Mouse (Mus musculus): ENCODE results near the gene Cyp2c54. TPM values are rescaled to one million over a fixed set of nuclear protein-coding genes. Genes with fewer than 3 reads are reported as not detected.
"Not testable (repeated sequence)": the region's sequence is repeated elsewhere in the genome, so short reads cannot be mapped to it uniquely, and the experiment has no call there.

The Cyp2c54 gene
- not detected for total RNA-seq (2021)
- long read RNA-seq, result 0 reads

DNA sequence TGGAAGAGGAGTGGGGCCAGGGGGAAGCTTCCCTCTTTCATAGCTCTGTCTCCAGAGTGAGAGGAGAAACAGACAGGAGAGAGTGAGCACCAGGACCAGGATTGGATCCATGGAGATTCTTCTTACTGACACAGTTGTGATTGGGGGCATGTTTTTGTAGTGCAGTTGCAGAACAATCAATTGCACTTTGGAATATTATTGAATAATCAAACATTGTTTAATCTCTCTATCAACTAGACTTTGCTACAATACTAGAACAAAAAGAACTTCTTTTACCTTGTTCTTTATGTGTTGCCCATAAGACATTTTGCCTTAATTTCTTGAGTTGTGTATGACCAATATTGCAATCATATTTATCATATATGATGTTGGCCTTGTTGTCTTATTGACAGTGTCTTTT lies at the start of gene Cyp2c54:
TSS of gene Cyp2c54 (minus strand) at position 127 of the 400 bp plus-strand sequence.
- no peak for DNase-seq (ENCODE audit: low spot score in 2 of 2)

DNA sequence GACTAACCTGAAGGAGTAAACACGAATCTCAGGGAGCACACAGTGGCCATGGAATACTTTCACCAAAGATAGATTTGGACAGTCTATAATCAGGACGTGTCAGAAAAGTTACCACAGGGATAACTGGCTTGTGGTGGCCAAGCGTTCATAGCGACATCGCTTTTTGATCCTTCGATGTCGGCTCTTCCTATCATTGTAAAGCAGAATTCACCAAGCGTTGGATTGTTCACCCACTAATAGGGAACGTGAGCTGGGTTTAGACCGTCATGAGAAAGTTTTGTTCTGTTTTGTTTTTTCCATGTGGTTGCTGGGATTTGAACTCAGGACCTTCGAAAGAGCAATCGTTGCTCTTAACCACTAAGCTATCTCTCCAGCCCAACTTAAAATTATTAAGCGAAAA lies 46.0 kb upstream of the Cyp2c54 start:
- not testable (repeated sequence) for DNase-seq (ENCODE audit: low spot score in 2 of 2)

DNA sequence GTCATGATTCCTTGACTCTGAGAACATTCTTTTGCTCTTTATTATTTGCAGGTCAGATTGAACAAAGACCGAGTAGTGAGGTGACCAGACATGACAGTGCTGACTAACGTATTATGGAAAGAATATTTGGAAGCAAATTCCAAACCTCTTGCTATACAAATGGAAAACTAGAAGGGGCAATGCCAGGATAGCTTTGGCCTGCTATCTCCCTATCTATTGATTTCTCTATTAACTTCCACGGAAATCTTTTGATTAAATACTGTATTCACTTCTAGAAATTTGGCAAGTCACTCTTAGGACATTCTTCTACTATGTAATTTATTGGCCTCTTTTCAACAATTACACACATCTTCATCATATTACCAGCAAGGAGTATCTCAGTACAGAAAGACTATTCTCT lies 17.5 kb upstream of the Cyp2c54 start:
- no peak for DNase-seq (ENCODE audit: low spot score in 2 of 2)

DNA sequence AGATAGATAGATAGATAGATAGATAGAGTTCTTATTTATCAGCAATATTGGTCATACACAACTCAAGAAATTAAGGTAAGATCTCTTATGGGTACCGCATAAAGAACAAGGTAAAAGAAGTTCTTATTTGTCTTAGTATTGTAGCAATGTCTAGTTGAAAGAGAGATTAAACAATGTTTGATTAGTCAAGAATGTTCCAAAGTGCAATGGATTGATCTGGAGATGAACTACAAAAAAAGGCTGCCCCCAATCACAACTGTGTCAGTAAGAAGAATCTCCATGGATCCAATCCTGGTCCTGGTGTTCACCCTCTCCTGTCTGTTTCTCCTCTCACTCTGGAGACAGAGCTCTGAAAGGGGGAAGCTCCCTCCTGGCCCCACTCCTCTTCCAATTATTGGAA lies 15.8 kb upstream of the Cyp2c54 start, which contains the start of gene Cyp2c50:
TSS of gene Cyp2c50 (plus strand) at position 268 of the 400 bp plus-strand sequence.
- not testable (repeated sequence) for DNase-seq (ENCODE audit: low spot score in 2 of 2)

DNA sequence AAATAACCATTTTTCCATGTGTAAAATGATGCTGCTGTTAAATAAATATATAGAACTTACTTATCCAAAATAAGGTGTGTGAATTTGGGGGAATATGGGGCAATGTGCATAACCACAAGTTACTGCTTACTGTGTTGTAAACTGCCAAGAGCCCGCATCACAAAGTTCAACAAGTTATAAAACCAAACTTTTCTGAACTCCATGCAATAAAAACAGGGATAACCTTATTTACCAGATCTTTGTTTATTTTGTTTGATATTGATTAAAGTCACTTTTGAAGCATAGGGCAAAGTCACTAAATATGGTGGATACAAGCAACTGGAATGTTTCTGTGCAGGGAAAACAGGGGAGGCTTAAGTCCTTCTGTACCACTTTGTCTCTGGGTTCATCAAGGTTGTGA lies 14.8 kb upstream of the Cyp2c54 start:
- no peak for DNase-seq (ENCODE audit: low spot score in 2 of 2)

DNA sequence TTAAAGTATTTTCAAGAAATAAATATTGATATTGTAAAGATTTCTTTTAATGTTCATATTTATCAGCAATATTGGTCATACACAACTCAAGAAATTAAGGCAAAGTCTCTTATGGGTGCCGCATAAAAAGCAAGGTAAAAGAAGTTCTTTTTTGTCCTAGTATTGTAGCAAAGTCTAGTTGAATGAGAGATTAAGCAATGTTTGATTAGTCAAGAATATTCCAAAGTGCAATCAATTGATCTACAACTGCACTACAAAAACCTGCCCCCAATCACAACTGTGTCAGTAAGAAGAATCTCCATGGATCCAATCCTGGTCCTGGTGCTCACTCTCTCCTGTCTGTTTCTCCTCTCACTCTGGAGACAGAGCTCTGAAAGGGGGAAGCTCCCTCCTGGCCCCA lies 81.5 kb downstream of the Cyp2c54 start, which contains the start of gene Cyp2c37:
TSS of gene Cyp2c37 (plus strand) at position 285 of the 400 bp plus-strand sequence.
- not testable (repeated sequence) for DNase-seq (ENCODE audit: low spot score in 2 of 2)

DNA sequence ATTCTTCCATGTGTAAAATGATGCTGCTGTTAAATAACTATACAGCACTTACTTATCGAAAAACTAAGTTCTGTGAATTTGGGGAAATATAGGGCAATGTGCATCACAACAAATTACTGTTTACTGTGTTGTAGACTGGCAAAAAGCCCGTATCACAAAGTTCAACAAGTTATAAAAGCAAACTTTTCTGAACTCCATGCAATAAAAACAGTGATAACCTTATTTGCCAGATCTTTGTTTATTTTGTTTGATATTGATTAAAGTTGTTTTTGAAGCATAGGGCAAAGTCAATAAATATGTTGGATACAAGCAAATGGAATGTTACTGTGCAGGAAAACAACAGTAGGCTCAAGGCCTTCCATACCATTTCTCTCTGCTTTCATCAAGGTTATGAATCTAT lies 84.2 kb downstream of the Cyp2c54 start:
- no peak for DNase-seq (ENCODE audit: low spot score in 2 of 2)

Other genes starting within 250 kb of the Cyp2c54 start
- not detected for gene Cyp2c69, start 187.0 kb downstream of the Cyp2c54 start, total RNA-seq (2021)
- gene Cyp2c37, start 81.4 kb downstream of the Cyp2c54 start, total RNA-seq (2021), result not detected
- not detected for gene Cyp2c50, start 15.9 kb upstream of the Cyp2c54 start, total RNA-seq (2021)
- gene Cyp2c70, start 113.5 kb upstream of the Cyp2c54 start, total RNA-seq (2021), result 1 to 10 TPM; 1.6 to 2.2 TPM
- 10 to 100 TPM; 15.8 to 21.7 TPM for gene Pdlim1, start 198.0 kb upstream of the Cyp2c54 start, total RNA-seq (2021)